Mouse (Mus musculus): ENCODE data around the gene Scaf11. TPM values are rescaled to one million over a fixed set of nuclear protein-coding genes. Genes with fewer than 3 reads are reported as not detected.

Scaf11 gene
- polyA plus RNA-seq, 1 experiment from 2014 or later, result 87.2 TPM

DNA sequence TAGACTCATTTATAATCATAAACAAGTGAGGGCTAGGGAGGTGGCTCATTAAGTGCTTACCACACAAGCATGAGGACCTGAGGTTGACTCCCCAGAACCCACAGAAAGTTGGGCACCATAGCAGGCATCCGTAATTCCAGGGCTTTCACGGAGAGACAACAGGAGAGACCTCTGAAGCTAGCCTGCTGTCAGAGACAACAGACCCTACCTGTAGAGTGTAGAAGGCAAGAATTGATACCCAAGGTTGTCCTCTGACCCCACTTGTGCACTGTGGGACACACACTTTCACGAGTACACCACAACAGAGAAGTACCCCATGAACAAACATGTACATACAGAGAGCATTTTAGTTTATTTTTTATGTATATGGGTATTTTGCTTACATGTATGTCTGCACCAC is 2.0 kb upstream of the Scaf11 start:
- Histone ChIP-seq H3K27ac (no peak overlapping the region), H3K27me3 (no peaks in the 10 kb centered on the region), H3K4me1 (peaks cover 17% of the 10 kb centered on the region), H3K36me3 (no peaks in the 10 kb centered on the region), H3K4me2 (no peak overlapping the region), H3K9me3 (no peaks in the 10 kb centered on the region), H3K9ac (no peak overlapping the region), H3K4me3 (no peak overlapping the region)
- ATAC-seq (ENCODE audit: insufficient number of reproducible peaks, low FRiP score, low TSS enrichment, low read depth), result no peak
- WGBS, result 80% methylated on average over 3 of the region's 3 CpGs

DNA sequence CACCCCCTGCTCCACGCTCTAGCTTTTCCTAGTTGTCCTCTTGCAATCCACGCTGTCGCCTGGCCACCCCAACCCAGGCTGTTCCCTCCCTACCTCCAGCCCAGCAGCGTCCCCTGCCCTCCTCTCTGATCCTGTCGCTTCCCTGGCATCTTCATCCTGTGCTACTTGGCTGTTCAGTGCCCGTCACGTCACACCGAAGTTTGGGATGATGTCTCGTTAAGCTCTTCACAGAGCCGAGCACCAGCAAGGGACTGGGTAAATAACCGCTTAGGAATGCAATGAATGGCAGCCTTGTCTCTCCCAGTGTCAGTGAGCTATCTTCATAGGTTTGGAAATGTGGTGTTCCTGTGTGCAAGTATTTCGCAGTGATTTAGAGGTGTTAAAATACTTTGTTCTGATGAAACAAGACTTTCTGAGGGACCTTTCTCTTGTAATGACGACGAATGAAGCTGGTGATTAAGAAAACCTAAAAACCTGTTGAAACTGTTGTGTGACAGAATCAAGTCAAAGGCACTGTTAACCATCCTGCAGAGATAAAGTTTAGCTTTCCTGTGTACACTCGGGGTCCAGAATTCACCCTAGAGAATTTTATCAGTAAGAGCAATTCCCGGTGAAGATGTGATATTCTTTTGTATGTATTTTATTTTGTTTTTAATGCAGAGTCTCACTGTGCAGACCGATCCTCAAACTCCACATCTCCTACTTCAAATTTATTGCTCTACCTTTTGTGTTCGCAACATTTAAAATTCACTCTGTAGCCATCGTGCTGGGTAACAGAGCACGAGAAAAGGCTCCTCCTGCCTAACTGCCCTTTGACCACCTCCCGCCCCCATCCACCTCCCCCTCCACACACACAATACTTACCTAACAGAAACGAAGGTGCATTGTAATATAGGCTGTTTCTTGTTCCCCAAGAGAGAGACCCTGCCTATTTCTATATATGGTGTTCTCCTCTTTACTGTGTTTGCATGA is 1.2 kb upstream of the Scaf11 start:
- peaks cover 17% of the 10 kb centered on the region for H3K4me1 ChIP-seq
- no peaks in the 10 kb centered on the region for H3K36me3 ChIP-seq
- H3K27ac ChIP-seq, result peak overlapping the region; percentile 97
- H3K27me3 ChIP-seq, result no peaks in the 10 kb centered on the region
- WGBS, result 12% methylated on average over 22 of the region's 22 CpGs
- H3K9ac ChIP-seq, result peak overlapping the region; percentile 71
- peak overlapping the region; percentile 75 for H3K4me2 ChIP-seq
- H3K9me3 ChIP-seq, result no peaks in the 10 kb centered on the region
- H3K4me3 ChIP-seq, result peak overlapping the region; percentile 86
- peak; percentile 4; the same call in 1 of the 2 replicates for ATAC-seq (ENCODE audit: insufficient number of reproducible peaks, low FRiP score, low TSS enrichment, low read depth)

DNA sequence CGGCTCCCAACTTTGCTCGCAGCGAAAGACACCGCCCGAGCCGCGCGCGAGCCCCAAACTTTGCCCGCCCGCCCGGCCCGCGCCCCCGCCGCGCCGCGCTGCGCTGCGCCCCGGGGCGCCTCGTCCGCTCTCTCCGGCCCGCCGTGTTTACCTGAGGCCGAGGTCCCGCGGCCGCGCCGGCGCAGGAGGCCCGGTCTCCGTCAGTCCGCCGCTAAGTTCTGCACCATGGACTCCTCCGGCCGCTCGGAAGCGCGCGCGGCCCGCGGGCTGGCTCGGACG is 253 bp downstream of the Scaf11 start:
- H3K36me3 ChIP-seq, result no peaks in the 10 kb centered on the region
- peak overlapping the region; percentile 57 for H3K4me2 ChIP-seq
- no peaks in the 10 kb centered on the region for H3K27me3 ChIP-seq
- H3K9ac ChIP-seq, result peak overlapping the region; percentile 99
- peak overlapping the region; percentile 100 for H3K27ac ChIP-seq
- WGBS, result under 1% methylated on average over 21 of the region's 50 CpGs
- ATAC-seq (ENCODE audit: insufficient number of reproducible peaks, low FRiP score, low TSS enrichment, low read depth), result no peak; the same call in 1 of the 2 replicates
- peak overlapping the region; percentile 86 for H3K4me3 ChIP-seq
- peaks cover 23% of the 10 kb centered on the region for H3K4me1 ChIP-seq
- no peaks in the 10 kb centered on the region for H3K9me3 ChIP-seq

DNA sequence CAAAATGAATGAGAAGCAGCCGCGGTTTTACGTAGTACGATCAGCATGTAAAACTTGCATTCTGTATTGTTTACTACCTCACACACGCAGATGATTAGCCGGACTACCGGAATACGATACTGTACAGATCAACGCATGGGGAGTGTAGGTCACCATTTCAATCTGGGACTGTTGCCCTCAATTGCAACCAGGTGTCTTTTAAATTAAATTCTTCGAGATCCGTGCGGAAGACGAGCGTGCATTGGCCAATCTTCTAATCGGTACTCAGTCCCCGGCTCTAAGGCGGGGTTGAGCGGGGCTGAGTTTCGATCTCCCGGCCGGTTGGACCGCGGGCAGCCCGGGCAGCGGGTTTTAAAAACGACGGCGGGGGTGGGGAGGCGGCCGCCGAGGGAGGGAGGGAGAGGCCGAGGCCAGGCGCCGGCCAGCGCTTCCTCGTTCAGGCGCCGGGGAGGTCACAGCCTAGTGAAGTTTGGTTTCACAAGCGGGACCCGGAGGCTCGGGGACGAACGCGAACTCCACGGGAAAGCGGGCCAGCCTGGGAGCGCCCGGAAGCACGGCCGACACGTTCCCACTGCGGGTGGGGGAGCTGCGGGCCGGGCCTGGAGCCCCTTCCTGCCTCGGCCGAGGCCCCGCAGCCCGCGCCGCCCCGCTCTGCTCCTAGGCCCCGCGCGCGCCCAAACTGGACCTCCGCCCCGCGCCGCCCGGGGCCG is 747 bp downstream of the Scaf11 start:
- Histone ChIP-seq H3K9ac (peak overlapping the region; percentile 99), H3K9me3 (no peaks in the 10 kb centered on the region), H3K4me2 (peak overlapping the region; percentile 57), H3K27ac (peak overlapping the region; percentile 100), H3K4me1 (peaks cover 23% of the 10 kb centered on the region), H3K36me3 (no peaks in the 10 kb centered on the region), H3K4me3 (peak overlapping the region; percentile 86), H3K27me3 (no peaks in the 10 kb centered on the region)
- under 1% methylated on average over 54 of the region's 71 CpGs for WGBS
- ATAC-seq (ENCODE audit: insufficient number of reproducible peaks, low FRiP score, low TSS enrichment, low read depth), result peak; percentile 9; the same call in 1 of the 2 replicates

DNA sequence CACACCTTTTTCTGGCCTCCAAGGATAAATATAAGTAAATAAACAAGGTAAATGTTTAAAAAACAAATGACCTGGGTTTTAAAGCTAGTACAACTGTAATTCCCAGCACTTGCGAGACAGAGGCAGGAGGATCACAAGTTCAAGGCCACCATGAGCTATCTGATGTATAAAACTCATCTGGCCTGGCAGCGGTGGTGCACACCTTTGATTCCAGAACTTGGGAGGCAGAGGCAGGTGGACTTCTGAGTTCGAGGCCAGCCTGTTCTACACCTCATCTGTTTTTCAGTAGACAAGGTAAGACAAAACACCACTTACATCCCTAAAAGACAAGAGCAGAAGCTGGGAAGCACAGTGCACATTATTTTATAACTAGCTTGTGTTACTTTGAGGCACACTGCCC is 2.4 kb downstream of the Scaf11 start:
- Histone ChIP-seq H3K4me1 (peaks cover 23% of the 10 kb centered on the region), H3K9ac (no peak overlapping the region), H3K4me2 (no peak overlapping the region), H3K4me3 (no peak overlapping the region), H3K27me3 (no peaks in the 10 kb centered on the region), H3K27ac (no peak overlapping the region), H3K36me3 (no peaks in the 10 kb centered on the region), H3K9me3 (no peaks in the 10 kb centered on the region)
- ATAC-seq (ENCODE audit: insufficient number of reproducible peaks, low FRiP score, low TSS enrichment, low read depth), result no peak
- 90% methylated on average over 3 of the region's 3 CpGs for WGBS

DNA sequence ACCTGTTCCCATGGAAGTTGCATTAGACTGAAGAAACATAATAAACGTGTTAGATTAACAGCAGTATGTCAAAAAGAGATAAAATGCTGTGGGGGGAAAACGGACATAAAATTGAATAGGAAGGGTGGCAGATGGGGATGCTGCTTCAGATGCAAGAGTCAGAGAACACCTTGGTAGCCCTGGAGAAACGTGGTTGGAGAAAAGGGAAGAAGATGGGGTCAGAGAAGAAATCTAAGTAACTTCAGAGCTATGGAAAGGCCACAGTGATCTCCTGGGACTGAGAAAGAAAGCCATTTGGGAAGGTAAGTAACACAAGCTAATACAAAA is 3.3 kb downstream of the Scaf11 start:
- WGBS, result 79% methylated on average over 3 of the region's 3 CpGs

DNA sequence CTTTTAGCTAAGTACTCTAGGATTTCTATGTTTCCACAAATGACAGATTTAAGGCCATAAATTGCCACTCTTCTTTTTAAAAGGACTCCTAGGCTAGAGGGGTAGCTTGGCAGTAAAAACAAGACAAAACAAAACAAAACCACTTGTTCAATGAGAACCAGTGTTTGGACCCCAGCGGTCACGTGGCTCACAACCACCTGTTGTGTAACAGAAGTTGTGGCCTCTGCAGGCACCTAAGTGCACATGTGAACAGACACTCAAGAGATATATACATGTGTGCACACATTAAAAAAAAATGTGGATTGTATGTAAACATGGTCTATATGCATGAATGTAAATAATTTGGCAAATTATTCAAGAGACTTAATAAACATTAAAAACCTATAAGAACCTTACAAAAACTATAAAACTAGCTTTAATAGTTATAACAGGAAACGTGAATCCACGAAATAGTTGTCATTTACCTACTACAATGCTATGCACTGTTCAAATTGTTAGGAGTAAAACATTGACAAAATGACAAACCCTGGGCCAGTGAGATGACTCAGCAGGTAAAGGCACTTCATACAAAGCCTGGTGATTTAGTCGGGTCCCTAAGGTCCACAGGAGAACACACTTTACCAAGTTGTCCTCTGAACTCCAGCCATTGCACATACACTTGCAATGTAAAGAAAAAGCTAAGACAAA is 3.8 kb downstream of the Scaf11 start:
- no peak overlapping the region for H3K27ac ChIP-seq
- H3K36me3 ChIP-seq, result peaks cover 1% of the 10 kb centered on the region; the same call in 1 of the 2 replicates
- 73% methylated on average over 5 of the region's 5 CpGs for WGBS
- H3K9ac ChIP-seq, result no peak overlapping the region
- no peaks in the 10 kb centered on the region for H3K27me3 ChIP-seq
- H3K4me1 ChIP-seq, result peaks cover 18% of the 10 kb centered on the region
- ATAC-seq (ENCODE audit: insufficient number of reproducible peaks, low FRiP score, low TSS enrichment, low read depth), result no peak
- no peaks in the 10 kb centered on the region for H3K9me3 ChIP-seq
- no peak overlapping the region for H3K4me2 ChIP-seq
- no peak overlapping the region for H3K4me3 ChIP-seq

More for the DNA sequence above, 3.3 kb downstream of the Scaf11 start:
- Histone ChIP-seq H3K9me3 (no peaks in the 10 kb centered on the region), H3K4me1 (peaks cover 23% of the 10 kb centered on the region), H3K4me2 (no peak overlapping the region), H3K27ac (no peak overlapping the region), H3K4me3 (no peak overlapping the region), H3K27me3 (no peaks in the 10 kb centered on the region), H3K9ac (no peak overlapping the region), H3K36me3 (no peaks in the 10 kb centered on the region)
- no peak for ATAC-seq (ENCODE audit: insufficient number of reproducible peaks, low FRiP score, low TSS enrichment, low read depth)

DNA sequence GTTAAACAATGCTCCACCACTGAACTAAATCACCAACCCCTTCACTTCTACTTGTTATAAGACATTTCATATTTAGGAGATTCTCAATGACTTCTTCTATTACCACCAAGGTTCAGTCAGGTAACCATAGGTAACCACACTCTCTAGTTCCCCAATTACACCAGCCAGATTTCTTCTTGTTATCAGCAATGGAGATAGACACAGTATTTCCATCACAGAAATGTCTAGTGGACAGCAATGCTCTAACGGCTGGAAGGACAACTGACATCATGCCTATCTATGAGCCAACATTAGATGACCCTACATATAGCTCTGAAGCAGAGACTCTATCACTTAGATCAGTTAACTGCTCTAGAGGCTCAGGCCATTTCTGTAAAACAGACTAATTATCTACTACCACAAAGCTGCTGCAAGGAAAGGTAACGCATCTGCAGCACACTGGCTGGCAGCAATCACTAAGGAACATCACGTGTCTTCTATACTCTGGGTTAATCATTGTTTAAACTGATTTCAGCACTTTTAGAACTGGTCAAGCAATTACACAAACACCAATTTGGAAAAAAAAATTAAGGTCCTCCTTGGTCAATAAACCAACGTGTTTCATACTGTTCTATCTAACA is 4.9 kb downstream of the Scaf11 start:
- ATAC-seq (ENCODE audit: insufficient number of reproducible peaks, low FRiP score, low TSS enrichment, low read depth), result no peak
- no peak overlapping the region for H3K4me3 ChIP-seq
- H3K27me3 ChIP-seq, result no peaks in the 10 kb centered on the region
- peaks cover 12% of the 10 kb centered on the region; the same call in 1 of the 2 replicates for H3K36me3 ChIP-seq
- H3K27ac ChIP-seq, result no peak overlapping the region
- no peak overlapping the region for H3K4me2 ChIP-seq
- H3K4me1 ChIP-seq, result peaks cover 18% of the 10 kb centered on the region
- WGBS, result 81% methylated on average over 4 of the region's 4 CpGs
- no peak overlapping the region for H3K9ac ChIP-seq
- no peaks in the 10 kb centered on the region for H3K9me3 ChIP-seq

DNA sequence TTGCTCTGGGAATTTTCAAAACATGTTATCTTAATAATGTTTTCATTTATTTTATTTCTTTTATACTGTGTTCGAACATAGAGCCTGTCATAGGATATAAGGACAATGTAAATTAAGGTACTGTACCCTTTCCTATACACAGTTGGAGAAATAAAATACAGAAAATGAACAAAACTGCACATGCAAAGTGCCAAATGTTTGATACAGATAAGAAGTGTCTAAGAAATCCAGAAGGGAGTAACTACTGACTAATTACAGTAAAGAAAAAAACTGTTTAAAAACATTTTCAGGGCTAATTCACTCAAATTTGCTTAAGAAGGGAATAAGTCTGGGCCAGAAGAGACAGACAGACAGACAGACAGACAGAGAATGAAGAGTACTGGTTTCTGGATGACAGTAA is 7.3 kb downstream of the Scaf11 start:
- ATAC-seq (ENCODE audit: insufficient number of reproducible peaks, low FRiP score, low TSS enrichment, low read depth), result no peak
- H3K4me1 ChIP-seq, result peaks cover 11% of the 10 kb centered on the region; the same call in 1 of the 2 replicates
- WGBS, result 78% methylated on average over 1 of the region's 1 CpGs

DNA sequence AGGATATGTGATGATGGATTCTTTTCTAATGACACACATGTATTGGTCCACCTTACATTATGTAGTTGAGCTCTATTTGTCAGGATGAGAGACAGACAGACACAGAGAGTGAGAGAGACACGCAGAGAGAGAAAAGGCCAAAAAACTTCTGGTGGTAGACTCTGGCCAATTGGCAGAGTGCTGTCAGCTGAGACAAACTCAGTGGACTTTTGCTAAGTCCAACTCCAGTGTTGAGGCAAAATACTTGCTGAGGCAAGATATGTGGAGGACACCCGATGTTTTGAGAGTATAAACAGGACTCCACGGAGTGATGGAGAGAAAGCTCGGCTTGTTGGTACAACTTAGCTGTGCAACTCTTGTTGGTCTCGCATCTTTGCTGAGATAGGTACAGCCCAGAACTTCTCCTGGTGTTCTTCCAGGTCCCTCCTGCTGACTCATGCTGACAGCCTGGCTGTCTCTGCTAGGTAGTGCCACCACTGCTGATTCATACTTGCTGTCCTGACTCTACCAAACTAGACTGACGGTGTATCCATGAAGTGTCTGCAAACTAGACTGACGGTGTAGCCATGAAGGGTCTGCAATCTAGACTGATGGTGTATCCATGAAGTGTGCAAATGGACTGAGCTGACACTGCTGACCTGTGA is 11.9 kb downstream of the Scaf11 start:
- Histone ChIP-seq H3K27me3 (no peaks in the 10 kb centered on the region), H3K27ac (no peak overlapping the region), H3K4me3 (no peak overlapping the region), H3K4me1 (no peaks in the 10 kb centered on the region), H3K4me2 (no peak overlapping the region), H3K36me3 (peaks cover 40% of the 10 kb centered on the region), H3K9me3 (no peaks in the 10 kb centered on the region), H3K9ac (no peak overlapping the region)
- 92% methylated on average over 7 of the region's 7 CpGs for WGBS
- ATAC-seq (ENCODE audit: insufficient number of reproducible peaks, low FRiP score, low TSS enrichment, low read depth), result no peak

More for the DNA sequence above, 7.3 kb downstream of the Scaf11 start:
- Histone ChIP-seq H3K4me2 (no peak overlapping the region), H3K9ac (no peak overlapping the region), H3K27ac (no peak overlapping the region), H3K9me3 (no peaks in the 10 kb centered on the region), H3K27me3 (no peaks in the 10 kb centered on the region), H3K4me3 (no peak overlapping the region), H3K36me3 (peaks cover 23% of the 10 kb centered on the region)

DNA sequence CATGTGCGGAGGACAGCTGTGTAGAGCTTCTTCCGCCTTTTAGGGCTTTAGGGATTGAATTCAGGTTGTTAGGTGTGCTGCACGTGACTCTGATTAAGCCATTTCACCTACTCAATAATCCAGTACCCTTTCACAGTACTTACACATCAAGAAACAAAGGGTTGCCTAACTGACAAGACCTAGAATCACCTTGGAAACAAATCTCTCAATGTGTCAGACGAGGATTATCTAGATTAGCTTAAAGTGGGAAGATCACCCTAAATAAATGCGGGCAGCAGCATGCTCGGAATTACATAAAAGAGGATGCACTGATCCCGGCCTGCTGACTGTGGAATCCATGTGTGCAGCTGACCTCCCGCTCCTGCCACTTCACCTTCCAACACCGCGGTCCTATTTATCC is 13.9 kb downstream of the Scaf11 start:
- Histone ChIP-seq H3K27me3 (no peaks in the 10 kb centered on the region), H3K4me2 (no peak overlapping the region), H3K4me1 (no peaks in the 10 kb centered on the region), H3K27ac (no peak overlapping the region), H3K36me3 (peaks cover 47% of the 10 kb centered on the region), H3K9me3 (no peaks in the 10 kb centered on the region), H3K4me3 (no peak overlapping the region), H3K9ac (no peak overlapping the region)
- 86% methylated on average over 10 of the region's 10 CpGs for WGBS
- no peak for ATAC-seq (ENCODE audit: insufficient number of reproducible peaks, low FRiP score, low TSS enrichment, low read depth)
